Mouse (Mus musculus): ENCODE results near the gene Slirp.
"Not testable (repeated sequence)": the region's sequence is repeated elsewhere in the genome, so short reads cannot be mapped to it uniquely, and the experiment has no call there.

Slirp gene

GRCm38 (mm10) chr12:87442177-87443114 lies 1.2 kb upstream of the Slirp start:
- no peak for DNase-seq

GRCm38 (mm10) chr12:87443115-87443699 lies 489 bp upstream of the Slirp start:
- no peak for DNase-seq

GRCm38 (mm10) chr12:87444211-87444610 lies 515 bp downstream of the Slirp start:
- peak in 1 of 2 experiments; percentile 16 for DNase-seq

GRCm38 (mm10) chr12:87449456-87449855 lies 5.8 kb downstream of the Slirp start:
- no peak for DNase-seq

- DNase-seq, result no peak
Observed at GRCm38 (mm10) chr12:87464678-87465297, 21.1 kb downstream of the Slirp start.

- no peak for DNase-seq
Observed at GRCm38 (mm10) chr12:87470263-87471136, 26.8 kb downstream of the Slirp start.

GRCm38 (mm10) chr12:87471421-87471963 lies 27.8 kb downstream of the Slirp start:
- no peak for DNase-seq

GRCm38 (mm10) chr12:87471964-87472786 lies 28.5 kb downstream of the Slirp start, which contains the start of gene Snw1:
Gene Snw1 (minus strand): TSS chr12:87472274.
- DNase-seq, result peak; percentile 95

- DNase-seq, result no peak
Observed at GRCm38 (mm10) chr12:87474756-87475155, 31.1 kb downstream of the Slirp start.

- DNase-seq, result not testable (repeated sequence)
Observed at GRCm38 (mm10) chr12:87482482-87482881, 38.8 kb downstream of the Slirp start.

- not testable (repeated sequence) for DNase-seq
Observed at GRCm38 (mm10) chr12:87488683-87489082, 45.0 kb downstream of the Slirp start.

- DNase-seq, result not testable (repeated sequence)
Observed at GRCm38 (mm10) chr12:87494421-87494820, 50.7 kb downstream of the Slirp start, which contains the start of gene Gm5788. Gene Gm5788 (plus strand): TSS chr12:87494721.

Measured in cerebellum, adult 18-20 months (tissue).